Mouse (Mus musculus): ENCODE data around the gene Frem1.

Frem1 gene

DNA sequence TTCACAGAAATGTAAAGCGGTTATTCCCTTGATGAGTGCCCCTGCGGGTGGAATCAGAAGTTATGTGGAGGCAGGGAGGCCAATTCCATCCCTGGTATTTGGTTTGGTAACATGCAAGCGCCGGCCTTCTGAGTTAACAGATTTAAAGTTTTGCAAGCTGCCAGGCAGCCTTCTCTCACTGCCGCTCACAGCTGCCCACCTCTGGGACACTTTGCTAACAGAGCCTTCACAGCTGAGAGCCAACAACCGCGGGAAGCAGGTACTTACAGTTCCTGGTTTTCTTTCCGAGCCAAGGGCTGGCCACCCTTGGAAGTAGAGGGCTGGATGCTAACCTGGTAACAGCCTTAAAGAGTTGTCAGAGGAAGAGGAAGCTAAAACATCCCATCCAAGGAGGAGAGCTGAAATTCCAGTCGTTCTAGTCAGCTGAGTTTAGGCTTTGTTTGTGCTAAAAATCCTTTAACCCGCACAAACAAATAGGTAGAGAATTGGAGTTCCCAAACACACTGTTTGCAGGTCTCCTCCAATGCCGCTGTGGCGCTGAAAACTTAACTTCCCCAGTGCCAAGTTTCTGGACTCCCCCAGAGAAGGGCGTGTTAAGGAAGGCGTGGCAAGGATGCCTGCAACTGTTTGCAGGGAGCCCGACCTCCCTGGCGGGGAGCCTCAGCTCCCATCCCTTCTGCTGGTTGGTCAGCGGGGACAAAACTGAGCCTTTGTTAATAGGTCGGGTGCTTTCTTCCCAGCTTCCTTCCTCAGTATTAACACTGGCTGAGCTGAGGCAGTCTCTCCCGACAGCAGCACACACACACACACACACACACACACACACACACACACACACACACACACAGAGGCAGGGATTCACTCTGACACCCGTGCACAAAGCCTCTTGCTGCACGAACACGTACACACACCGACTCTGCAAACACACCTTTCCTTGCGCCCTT is at the start of gene Frem1:
Gene Frem1, minus strand, starts transcription at position 706 of the 944 bp plus-strand sequence.
- H3K9me3 ChIP-seq (ENCODE audit: low read length) = no peaks in the 10 kb centered on the region
- peaks cover 28% of the 10 kb centered on the region for H3K27me3 ChIP-seq (ENCODE audit: insufficient read depth, low read length)
- H3K36me3 ChIP-seq (ENCODE audit: insufficient read depth, low read length) = no peaks in the 10 kb centered on the region
- H3K4me1 ChIP-seq (replicated peaks; ENCODE audit: low read depth, low read length) = peaks cover 24% of the 10 kb centered on the region
- TF ChIP-seq NANOG (IDR thresholded peaks at IDR 0.05; ENCODE audit: borderline replicate concordance, low read length) = no peak
- peak within 1 kb of the TSS; percentile 41 for H3K4me3 ChIP-seq (replicated peaks; ENCODE audit: low read length)

DNA sequence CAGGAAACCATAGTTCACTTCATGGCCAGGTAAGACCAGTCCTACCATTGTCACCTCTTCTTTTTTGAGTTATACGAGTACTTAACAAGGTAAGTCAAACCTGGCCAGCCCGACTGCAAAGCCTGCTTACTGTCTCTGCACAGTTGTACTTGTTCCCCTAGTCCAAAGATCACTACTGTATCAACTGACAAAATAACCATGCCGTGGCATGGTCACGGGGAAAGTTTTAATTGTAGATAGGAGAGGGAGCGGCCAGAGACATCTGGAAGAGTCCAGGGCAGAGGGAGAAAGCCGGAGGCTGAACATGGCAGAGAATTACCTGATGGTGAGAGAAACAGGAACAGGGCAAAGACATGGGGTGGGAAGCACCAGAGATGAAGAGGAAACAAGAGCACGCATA is 46.9 kb upstream of the Frem1 start:
- Histone ChIP-seq H3K4me1 (replicated peaks; ENCODE audit: low read depth, low read length) (peaks cover 4% of the 10 kb centered on the region), H3K27me3 (ENCODE audit: insufficient read depth, low read length) (no peaks in the 10 kb centered on the region), H3K4me3 (replicated peaks; ENCODE audit: low read length) (no peak overlapping the region), H3K9me3 (ENCODE audit: low read length) (no peaks in the 10 kb centered on the region), H3K36me3 (ENCODE audit: insufficient read depth, low read length) (no peaks in the 10 kb centered on the region)
- TF ChIP-seq NANOG (IDR thresholded peaks at IDR 0.05; ENCODE audit: borderline replicate concordance, low read length) = no peak
- no peak for TF ChIP-seq POU5F1 (IDR thresholded peaks at IDR 0.05; ENCODE audit: borderline replicate concordance, low read length)
- TF ChIP-seq CTCF (conservative IDR thresholded peaks at IDR 0.05; ENCODE audit: low read length) = no peak

DNA sequence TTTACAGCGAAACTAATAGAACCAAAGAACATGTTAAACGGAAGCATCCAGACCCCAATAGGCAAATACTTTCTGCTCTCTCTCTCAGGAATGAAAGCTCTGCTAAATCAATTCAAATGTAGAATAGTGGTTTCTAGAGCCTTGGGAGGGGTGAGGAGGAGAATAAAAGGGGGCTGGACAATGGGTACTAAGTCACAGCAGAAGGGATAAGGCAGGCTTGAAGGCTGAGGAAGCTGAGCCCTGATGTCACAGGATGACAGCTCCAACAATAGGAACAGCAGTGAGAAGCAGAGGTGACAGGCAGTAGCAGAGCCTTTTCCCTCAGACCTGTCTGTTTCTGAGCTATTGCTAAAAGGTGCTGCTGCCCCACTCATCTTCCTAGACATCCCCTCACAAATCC is 41.8 kb upstream of the Frem1 start:
- TF ChIP-seq POU5F1 (IDR thresholded peaks at IDR 0.05; ENCODE audit: borderline replicate concordance, low read length) (no peak), NANOG (IDR thresholded peaks at IDR 0.05; ENCODE audit: borderline replicate concordance, low read length) (no peak), CTCF (conservative IDR thresholded peaks at IDR 0.05; ENCODE audit: low read length) (no peak)
- Histone ChIP-seq H3K36me3 (ENCODE audit: insufficient read depth, low read length) (no peaks in the 10 kb centered on the region), H3K4me1 (replicated peaks; ENCODE audit: low read depth, low read length) (peaks cover 7% of the 10 kb centered on the region), H3K9me3 (ENCODE audit: low read length) (0 out of 2 replicates have a peak, but pooled peaks cover 2% of the 10 kb centered on the region), H3K4me3 (replicated peaks; ENCODE audit: low read length) (no peak overlapping the region), H3K27me3 (ENCODE audit: insufficient read depth, low read length) (no peaks in the 10 kb centered on the region)

DNA sequence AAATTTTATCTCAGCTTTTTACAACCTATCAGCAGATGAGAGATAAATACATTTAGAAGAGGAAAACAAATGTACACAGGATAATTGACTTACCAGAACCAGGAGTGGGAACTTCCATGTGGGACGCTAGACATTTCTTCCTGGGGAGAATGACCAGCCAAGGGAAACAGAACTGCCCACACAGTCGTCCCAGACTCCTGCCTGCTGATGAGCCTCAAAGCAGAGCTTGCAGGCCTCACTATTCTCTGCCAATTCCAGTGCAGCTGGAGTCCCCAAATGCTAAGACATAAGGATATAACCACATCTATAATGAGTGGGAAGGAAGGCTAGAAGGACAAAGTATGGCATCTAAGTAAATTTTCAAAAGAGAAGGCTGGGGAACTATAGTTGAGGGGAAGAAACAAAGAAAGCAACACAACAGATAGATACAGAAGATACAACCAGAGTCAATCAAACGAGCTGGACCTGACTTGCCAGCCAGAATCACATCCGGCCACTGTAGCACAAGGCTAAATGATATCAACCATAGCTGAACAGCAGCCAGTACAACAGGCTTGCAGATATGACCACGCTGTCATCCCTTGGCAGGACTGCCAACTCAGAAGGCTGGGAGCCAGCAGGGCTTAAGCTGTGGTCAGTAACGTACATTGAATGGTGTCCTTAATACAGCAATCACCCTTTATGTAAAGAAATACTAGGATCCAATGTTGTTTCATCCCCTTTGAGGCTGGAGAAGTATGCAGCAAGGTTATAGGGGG is 38.7 kb upstream of the Frem1 start:
- H3K27me3 ChIP-seq (ENCODE audit: insufficient read depth, low read length) = no peaks in the 10 kb centered on the region
- TF ChIP-seq POU5F1 (IDR thresholded peaks at IDR 0.05; ENCODE audit: borderline replicate concordance, low read length) (no peak), CTCF (conservative IDR thresholded peaks at IDR 0.05; ENCODE audit: low read length) (no peak), NANOG (IDR thresholded peaks at IDR 0.05; ENCODE audit: borderline replicate concordance, low read length) (no peak)
- 0 out of 2 replicates have a peak, but pooled peaks cover 2% of the 10 kb centered on the region for H3K9me3 ChIP-seq (ENCODE audit: low read length)
- H3K36me3 ChIP-seq (ENCODE audit: insufficient read depth, low read length) = no peaks in the 10 kb centered on the region
- no peak overlapping the region for H3K4me3 ChIP-seq (replicated peaks; ENCODE audit: low read length)
- peaks cover 7% of the 10 kb centered on the region for H3K4me1 ChIP-seq (replicated peaks; ENCODE audit: low read depth, low read length)

DNA sequence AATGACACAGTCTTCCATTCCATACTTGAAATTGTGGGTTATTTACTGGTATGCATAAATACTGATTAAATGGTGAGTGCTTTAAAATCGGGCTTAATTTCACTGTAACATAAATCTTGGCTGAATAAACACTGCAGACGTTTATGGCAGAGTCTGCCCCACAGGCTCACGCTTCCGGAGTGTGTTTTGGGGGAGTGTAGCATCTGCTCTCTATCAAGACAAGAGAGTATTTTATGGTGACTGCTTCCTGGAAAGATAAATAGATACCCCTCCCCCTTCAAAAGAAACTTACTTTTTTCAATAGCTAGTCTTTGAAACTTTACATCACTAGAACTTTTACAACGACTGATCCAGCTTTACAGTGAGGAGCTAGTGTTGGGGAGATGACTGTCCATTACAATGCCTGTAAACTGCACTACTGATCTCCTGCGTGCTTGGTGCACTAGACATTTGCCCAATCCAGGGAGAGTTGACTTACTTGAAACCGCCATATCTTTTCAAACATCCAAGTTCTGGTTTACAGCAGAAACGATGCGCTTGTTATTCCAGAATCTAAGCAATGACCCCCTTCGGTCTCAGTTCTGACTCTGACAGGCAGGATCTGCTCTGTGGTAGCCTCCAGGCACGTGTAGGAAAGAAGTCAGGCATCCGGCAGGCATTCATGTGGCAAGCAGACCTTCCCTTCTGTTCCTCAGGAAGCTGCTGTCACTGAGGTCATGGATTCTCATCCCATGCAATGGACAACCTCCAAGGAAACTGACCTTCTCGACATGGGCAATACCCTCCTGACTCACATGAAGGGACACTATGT is 28.4 kb upstream of the Frem1 start:
- H3K4me3 ChIP-seq (replicated peaks; ENCODE audit: low read length) = no peak overlapping the region
- TF ChIP-seq POU5F1 (IDR thresholded peaks at IDR 0.05; ENCODE audit: borderline replicate concordance, low read length) = no peak
- TF ChIP-seq NANOG (IDR thresholded peaks at IDR 0.05; ENCODE audit: borderline replicate concordance, low read length) = no peak
- no peak for TF ChIP-seq CTCF (conservative IDR thresholded peaks at IDR 0.05; ENCODE audit: low read length)

DNA sequence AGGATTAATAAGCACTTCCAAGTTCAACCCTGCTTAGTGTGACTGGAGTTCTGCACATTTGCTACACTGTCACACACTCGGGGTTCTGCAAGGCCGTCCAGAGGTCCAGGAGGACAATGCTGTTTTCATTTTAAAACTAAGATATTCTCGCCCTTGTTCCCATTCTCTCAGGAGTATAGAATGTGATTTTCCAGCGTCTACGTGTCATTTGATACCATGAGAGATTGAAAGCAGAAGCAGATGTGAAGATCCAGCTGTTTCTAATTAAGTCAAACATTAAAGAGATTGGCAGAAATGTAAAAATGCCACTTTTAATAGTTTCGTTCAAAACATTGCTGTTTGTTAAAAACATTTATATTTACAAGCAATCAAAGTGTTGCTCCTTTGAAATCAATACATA is 12.1 kb upstream of the Frem1 start:
- Histone ChIP-seq H3K9me3 (ENCODE audit: low read length) (no peaks in the 10 kb centered on the region), H3K4me1 (replicated peaks; ENCODE audit: low read depth, low read length) (peaks cover 5% of the 10 kb centered on the region), H3K36me3 (ENCODE audit: insufficient read depth, low read length) (no peaks in the 10 kb centered on the region), H3K27me3 (ENCODE audit: insufficient read depth, low read length) (no peaks in the 10 kb centered on the region), H3K4me3 (replicated peaks; ENCODE audit: low read length) (no peak overlapping the region)
- TF ChIP-seq POU5F1 (IDR thresholded peaks at IDR 0.05; ENCODE audit: borderline replicate concordance, low read length) = no peak

More for the DNA sequence above, 28.4 kb upstream of the Frem1 start:
- H3K36me3 ChIP-seq (ENCODE audit: insufficient read depth, low read length) = no peaks in the 10 kb centered on the region
- H3K4me1 ChIP-seq (replicated peaks; ENCODE audit: low read depth, low read length) = no peaks in the 10 kb centered on the region
- 0 out of 2 replicates have a peak, but pooled peaks cover 3% of the 10 kb centered on the region for H3K9me3 ChIP-seq (ENCODE audit: low read length)
- H3K27me3 ChIP-seq (ENCODE audit: insufficient read depth, low read length) = no peaks in the 10 kb centered on the region

DNA sequence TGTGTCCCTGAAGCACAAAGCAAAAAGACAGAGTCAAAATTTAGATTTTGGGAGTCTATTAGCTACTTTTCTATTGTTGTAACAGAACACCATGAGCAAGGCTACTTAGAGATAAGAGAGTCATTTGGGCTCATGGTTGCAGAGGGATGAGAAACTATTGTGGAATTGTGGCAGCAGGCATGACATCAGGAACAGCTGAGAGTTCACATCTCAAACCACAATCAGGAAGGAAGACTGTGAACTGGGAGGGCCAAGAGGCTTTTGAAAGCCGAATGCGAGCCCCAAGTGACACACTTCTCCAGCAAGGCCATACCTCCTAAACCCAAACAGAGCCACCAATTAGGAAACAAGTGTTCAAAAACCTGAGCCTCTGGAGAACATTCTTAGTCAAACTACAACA is 9.4 kb upstream of the Frem1 start:
- TF ChIP-seq NANOG (IDR thresholded peaks at IDR 0.05; ENCODE audit: borderline replicate concordance, low read length) = no peak
- TF ChIP-seq POU5F1 (IDR thresholded peaks at IDR 0.05; ENCODE audit: borderline replicate concordance, low read length) = no peak
- Histone ChIP-seq H3K27me3 (ENCODE audit: insufficient read depth, low read length) (no peaks in the 10 kb centered on the region), H3K9me3 (ENCODE audit: low read length) (no peaks in the 10 kb centered on the region), H3K4me3 (replicated peaks; ENCODE audit: low read length) (no peak overlapping the region), H3K4me1 (replicated peaks; ENCODE audit: low read depth, low read length) (peaks cover 5% of the 10 kb centered on the region), H3K36me3 (ENCODE audit: insufficient read depth, low read length) (no peaks in the 10 kb centered on the region)

DNA sequence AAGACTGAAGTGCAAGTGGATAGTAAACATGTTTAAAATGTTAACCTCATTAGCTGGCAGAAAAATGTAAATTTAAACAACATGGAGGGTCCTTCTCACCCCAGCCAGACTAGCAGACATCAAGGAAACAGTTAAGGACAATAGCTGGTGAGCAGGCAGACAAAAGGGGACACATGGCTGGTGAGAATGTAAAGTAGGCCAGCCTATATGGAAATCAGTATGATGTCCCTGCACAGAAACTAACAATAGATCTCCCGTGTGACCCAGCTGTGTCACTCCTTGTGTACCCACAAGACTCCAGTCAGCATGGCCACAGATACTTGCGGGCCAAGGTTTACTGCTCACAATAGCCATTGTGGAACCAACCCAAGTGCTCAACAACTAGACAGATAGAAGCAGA is 6.5 kb upstream of the Frem1 start:
- Histone ChIP-seq H3K36me3 (ENCODE audit: insufficient read depth, low read length) (no peaks in the 10 kb centered on the region), H3K9me3 (ENCODE audit: low read length) (no peaks in the 10 kb centered on the region), H3K4me1 (replicated peaks; ENCODE audit: low read depth, low read length) (no peaks in the 10 kb centered on the region; the same call in 1 of the 2 replicates), H3K4me3 (replicated peaks; ENCODE audit: low read length) (no peak overlapping the region), H3K27me3 (ENCODE audit: insufficient read depth, low read length) (no peaks in the 10 kb centered on the region)
- TF ChIP-seq NANOG (IDR thresholded peaks at IDR 0.05; ENCODE audit: borderline replicate concordance, low read length) (no peak), CTCF (conservative IDR thresholded peaks at IDR 0.05; ENCODE audit: low read length) (no peak), POU5F1 (IDR thresholded peaks at IDR 0.05; ENCODE audit: borderline replicate concordance, low read length) (no peak)

All from E14TG2a.4 (cell line).